Mouse (Mus musculus) forebrain, embryonic 16.5 days (tissue): ENCODE measurements around the gene Phc1. TPM values are rescaled to one million over a fixed set of nuclear protein-coding genes. Genes with fewer than 3 reads are reported as not detected.

Experiments used
- ATAC-seq: fragments of 200-750 bp; cut with Nextera tagmentation; 2 replicates; pipeline ENCODE4 v1.8.0; 2017; ENCODE audit warnings: mild to moderate bottlenecking, moderate library complexity
- H3K27ac ChIP-seq: fragments of 300-500 bp; sonication (generic); 2 replicates; pipeline ENCODE4 v1.5.1; 2014; ENCODE audit warnings: low read length, control low read depth
- H3K27me3 ChIP-seq: fragments of 300-500 bp; sonication (generic); replicated peaks from 2 replicates; pipeline ENCODE4 v1.6.1; 2014; ENCODE audit warnings: low read length; ENCODE audit not compliant: control insufficient read depth, insufficient read depth
- H3K36me3 ChIP-seq: fragments of 300-500 bp; sonication (generic); 2 replicates; pipeline ENCODE4 v1.6.1; 2014; ENCODE audit not compliant: control insufficient read depth, insufficient read depth
- H3K4me1 ChIP-seq: fragments of 300-500 bp; sonication (generic); replicated peaks from 2 replicates; pipeline ENCODE4 v1.6.1; 2014; ENCODE audit warnings: low read length; ENCODE audit not compliant: control insufficient read depth, insufficient read depth
- H3K4me2 ChIP-seq: fragments of 300-500 bp; sonication (generic); 2 replicates; pipeline ENCODE4 v1.6.1; 2014; ENCODE audit warnings: mild to moderate bottlenecking, low read length, control low read depth
- H3K4me3 ChIP-seq: fragments of 300-500 bp; sonication (generic); replicated peaks from 2 replicates; pipeline ENCODE4 v1.5.1; 2014; ENCODE audit warnings: mild to moderate bottlenecking, low read length, control low read depth
- H3K9ac ChIP-seq: fragments of 300-500 bp; sonication (generic); replicated peaks from 2 replicates; pipeline ENCODE4 v1.6.1; 2014; ENCODE audit warnings: low read depth, low read length, control low read depth
- H3K9me3 ChIP-seq: fragments of 300-500 bp; sonication (generic); 2 replicates; pipeline ENCODE4 v1.6.1; 2016; ENCODE audit warnings: low read length; ENCODE audit not compliant: control insufficient read depth
- WGBS: fragments of 180-500 bp; shearing (Covaris S2); extraction: QIAGEN DNeasy Blood & Tissue Kit; methylation state at CpG from one replicate; pipeline ENCODE4 v1.1.7; 2014; 5-methylcytosine and 5-hydroxymethylcytosine counted together
- polyA plus RNA-seq: library from polyadenylated mRNA; unstranded; fragments of >200 nt; fragmentation: Nextera tagmentation; extraction: Ambion mirVana; gene quantifications from 2 replicates; pipeline ENCODE4 v1.2.1, GENCODE M21; 2015

Gene Phc1
- polyA plus RNA-seq, 1 experiment from 2014 or later: 36.9 TPM

- Histone ChIP-seq H3K27me3 (no peaks in the 10 kb centered on the region), H3K36me3 (no peaks in the 10 kb centered on the region), H3K9me3 (no peaks in the 10 kb centered on the region), H3K4me1 (peaks cover 8% of the 10 kb centered on the region; the same call in 1 of the 2 replicates), H3K9ac (no peak overlapping the region), H3K4me2 (no peak overlapping the region), H3K4me3 (no peak overlapping the region), H3K27ac (no peak overlapping the region)
- ATAC-seq: no peak
- 32% methylated on average over 2 of the region's 2 CpGs for WGBS
Observed at GRCm38 (mm10) chr6:122292184-122292583, 48.2 kb downstream of the Phc1 start.

- Histone ChIP-seq H3K36me3 (no peaks in the 10 kb centered on the region), H3K4me2 (no peak overlapping the region), H3K27ac (no peak overlapping the region), H3K9me3 (no peaks in the 10 kb centered on the region), H3K4me3 (no peak overlapping the region), H3K9ac (no peak overlapping the region), H3K27me3 (no peaks in the 10 kb centered on the region), H3K4me1 (peaks cover 5% of the 10 kb centered on the region; the same call in 1 of the 2 replicates)
- no peak for ATAC-seq
- WGBS: 75% methylated on average over 3 of the region's 3 CpGs
Observed at GRCm38 (mm10) chr6:122291735-122292134, 48.6 kb downstream of the Phc1 start.

- 73% methylated on average over 2 of the region's 2 CpGs for WGBS
- Histone ChIP-seq H3K9ac (no peak overlapping the region), H3K4me1 (0 out of 2 replicates have a peak, but pooled peaks cover 4% of the 10 kb centered on the region), H3K27ac (no peak overlapping the region), H3K36me3 (no peaks in the 10 kb centered on the region), H3K4me3 (no peak overlapping the region), H3K27me3 (no peaks in the 10 kb centered on the region), H3K4me2 (no peak overlapping the region), H3K9me3 (no peaks in the 10 kb centered on the region)
- no peak for ATAC-seq
Observed at GRCm38 (mm10) chr6:122291264-122291663, 49.1 kb downstream of the Phc1 start.

- H3K27me3 ChIP-seq: no peaks in the 10 kb centered on the region
- ATAC-seq: no peak
- H3K4me1 ChIP-seq: 0 out of 2 replicates have a peak, but pooled peaks cover 2% of the 10 kb centered on the region
- H3K4me3 ChIP-seq: no peak overlapping the region
- no peaks in the 10 kb centered on the region for H3K9me3 ChIP-seq
- 69% methylated on average over 3 of the region's 3 CpGs for WGBS
- no peak overlapping the region for H3K27ac ChIP-seq
- no peak overlapping the region for H3K9ac ChIP-seq
- no peak overlapping the region for H3K4me2 ChIP-seq
- H3K36me3 ChIP-seq: no peaks in the 10 kb centered on the region
Observed at GRCm38 (mm10) chr6:122290253-122290652, 50.1 kb downstream of the Phc1 start.

GRCm38 (mm10) chr6:122289313-122289712, 51.0 kb downstream of the Phc1 start:
- H3K27me3 ChIP-seq: no peaks in the 10 kb centered on the region
- H3K4me3 ChIP-seq: no peak overlapping the region
- no peak overlapping the region for H3K9ac ChIP-seq
- H3K4me2 ChIP-seq: no peak overlapping the region
- no peak for ATAC-seq
- no peaks in the 10 kb centered on the region for H3K9me3 ChIP-seq
- WGBS: 69% methylated on average over 1 of the region's 1 CpGs
- H3K27ac ChIP-seq: no peak overlapping the region
- H3K36me3 ChIP-seq: no peaks in the 10 kb centered on the region
- 0 out of 2 replicates have a peak, but pooled peaks cover 2% of the 10 kb centered on the region for H3K4me1 ChIP-seq

GRCm38 (mm10) chr6:122288263-122288662, 52.1 kb downstream of the Phc1 start:
- Histone ChIP-seq H3K36me3 (no peaks in the 10 kb centered on the region), H3K27me3 (no peaks in the 10 kb centered on the region), H3K4me3 (no peak overlapping the region), H3K9me3 (no peaks in the 10 kb centered on the region), H3K9ac (no peak overlapping the region), H3K4me1 (0 out of 2 replicates have a peak, but pooled peaks cover 2% of the 10 kb centered on the region), H3K4me2 (no peak overlapping the region), H3K27ac (no peak overlapping the region)
- 68% methylated on average over 1 of the region's 1 CpGs for WGBS
- ATAC-seq: no peak

GRCm38 (mm10) chr6:122284823-122285222, 55.5 kb downstream of the Phc1 start:
- H3K27me3 ChIP-seq: no peaks in the 10 kb centered on the region
- no peak for ATAC-seq
- no peak overlapping the region for H3K4me3 ChIP-seq
- H3K4me2 ChIP-seq: no peak overlapping the region
- H3K27ac ChIP-seq: no peak overlapping the region
- WGBS: 76% methylated on average over 1 of the region's 1 CpGs
- no peaks in the 10 kb centered on the region for H3K4me1 ChIP-seq
- H3K9ac ChIP-seq: no peak overlapping the region
- no peaks in the 10 kb centered on the region for H3K9me3 ChIP-seq
- no peaks in the 10 kb centered on the region for H3K36me3 ChIP-seq

- ATAC-seq: no peak
- WGBS: 91% methylated on average over 4 of the region's 4 CpGs
Observed at GRCm38 (mm10) chr6:122284304-122284703, 56.1 kb downstream of the Phc1 start.

GRCm38 (mm10) chr6:122283429-122283828, 56.9 kb downstream of the Phc1 start:
- no peaks in the 10 kb centered on the region for H3K36me3 ChIP-seq
- no peaks in the 10 kb centered on the region for H3K9me3 ChIP-seq
- H3K4me3 ChIP-seq: no peak overlapping the region
- no peak overlapping the region for H3K27ac ChIP-seq
- WGBS: 93% methylated on average over 2 of the region's 2 CpGs
- no peaks in the 10 kb centered on the region for H3K27me3 ChIP-seq
- H3K4me1 ChIP-seq: no peaks in the 10 kb centered on the region
- H3K9ac ChIP-seq: no peak overlapping the region
- no peak for ATAC-seq
- no peak overlapping the region for H3K4me2 ChIP-seq

More at GRCm38 (mm10) chr6:122284304-122284703, 56.1 kb downstream of the Phc1 start:
- H3K9me3 ChIP-seq: no peaks in the 10 kb centered on the region
- H3K4me2 ChIP-seq: no peak overlapping the region
- no peaks in the 10 kb centered on the region for H3K36me3 ChIP-seq
- H3K4me3 ChIP-seq: no peak overlapping the region
- no peak overlapping the region for H3K9ac ChIP-seq
- H3K4me1 ChIP-seq: no peaks in the 10 kb centered on the region
- H3K27ac ChIP-seq: no peak overlapping the region
- H3K27me3 ChIP-seq: no peaks in the 10 kb centered on the region

GRCm38 (mm10) chr6:122282782-122283181, 57.6 kb downstream of the Phc1 start, which contains the start of gene Klrg1:
Gene Klrg1 (minus strand): TSS chr6:122282882.
- H3K27me3 ChIP-seq: no peaks in the 10 kb centered on the region
- H3K4me3 ChIP-seq: no peak within 1 kb of the TSS
- no peak within 1 kb of the TSS for H3K27ac ChIP-seq
- H3K9ac ChIP-seq: no peak within 1 kb of the TSS
- no peak within 1 kb of the TSS for H3K4me2 ChIP-seq
- H3K9me3 ChIP-seq: no peaks in the 10 kb centered on the region
- no peaks in the 10 kb centered on the region for H3K4me1 ChIP-seq
- H3K36me3 ChIP-seq: no peaks in the 10 kb centered on the region
- WGBS: 87% methylated on average over 6 of the region's 6 CpGs
- no peak for ATAC-seq
